Mouse (Mus musculus) forebrain, embryonic 12.5 days (tissue): ENCODE measurements around the gene Aqp2. TPM values are rescaled to one million over a fixed set of nuclear protein-coding genes. Genes with fewer than 3 reads are reported as not detected.

Experiments
- ATAC-seq: fragments of 200-750 bp; cut with Nextera tagmentation; 2 replicates; pipeline ENCODE4 v1.8.0; 2017; ENCODE audit warnings: moderate TSS enrichment; ENCODE audit not compliant: low FRiP score
- H3K27ac ChIP-seq: fragments of 300-500 bp; sonication (generic); 2 replicates; pipeline ENCODE4 v1.5.1; 2016; ENCODE audit warnings: mild to moderate bottlenecking
- H3K27me3 ChIP-seq: fragments of 300-500 bp; sonication (generic); 2 replicates; pipeline ENCODE4 v1.6.1; 2016; ENCODE audit warnings: mild to moderate bottlenecking
- H3K36me3 ChIP-seq: fragments of 300-500 bp; sonication (generic); replicated peaks from 2 replicates; pipeline ENCODE4 v1.6.1; 2016; ENCODE audit warnings: mild to moderate bottlenecking
- H3K4me1 ChIP-seq: fragments of 300-500 bp; sonication (generic); 2 replicates; pipeline ENCODE4 v1.6.1; 2016
- H3K4me2 ChIP-seq: fragments of 300-500 bp; sonication (generic); 2 replicates; pipeline ENCODE4 v1.6.1; 2016; ENCODE audit warnings: mild to moderate bottlenecking, moderate library complexity
- H3K4me3 ChIP-seq: fragments of 300-500 bp; sonication (generic); replicated peaks from 2 replicates; pipeline ENCODE4 v1.5.1; 2016; ENCODE audit warnings: mild to moderate bottlenecking
- H3K9ac ChIP-seq: fragments of 300-500 bp; sonication (generic); 2 replicates; pipeline ENCODE4 v1.6.1; 2016; ENCODE audit warnings: mild to moderate bottlenecking
- H3K9me3 ChIP-seq: fragments of 300-500 bp; sonication (generic); 2 replicates; pipeline ENCODE4 v1.6.1; 2016
- WGBS: fragments of 180-500 bp; shearing (Covaris S2); methylation state at CpG from one replicate; pipeline ENCODE4 v1.1.7; 2016; 5-methylcytosine and 5-hydroxymethylcytosine counted together
- polyA plus RNA-seq: library from polyadenylated mRNA; unstranded; fragments of >200 nt; fragmentation: Nextera tagmentation; extraction: Ambion mirVana; gene quantifications from 2 replicates; pipeline ENCODE4 v1.2.1, GENCODE M21; 2016

The Aqp2 gene
- polyA plus RNA-seq, 1 experiment from 2014 or later, result not detected

GRCm38 (mm10) chr15:99607388-99608113 lies 28.7 kb downstream of the Aqp2 start:
- Histone ChIP-seq H3K36me3 (no peaks in the 10 kb centered on the region), H3K4me2 (peak overlapping the region; percentile 6; the same call in 1 of the 2 replicates), H3K27me3 (peaks cover 58% of the 10 kb centered on the region), H3K4me1 (peaks cover 38% of the 10 kb centered on the region), H3K9ac (0 out of 2 replicates have a peak overlapping the region, but pooled peaks have one; percentile 9), H3K27ac (peak overlapping the region; percentile 38; the same call in 1 of the 2 replicates), H3K9me3 (no peaks in the 10 kb centered on the region), H3K4me3 (no peak overlapping the region)
- ATAC-seq, result peak; percentile 71
- WGBS, result 14% methylated on average over 10 of the region's 10 CpGs

DNA sequence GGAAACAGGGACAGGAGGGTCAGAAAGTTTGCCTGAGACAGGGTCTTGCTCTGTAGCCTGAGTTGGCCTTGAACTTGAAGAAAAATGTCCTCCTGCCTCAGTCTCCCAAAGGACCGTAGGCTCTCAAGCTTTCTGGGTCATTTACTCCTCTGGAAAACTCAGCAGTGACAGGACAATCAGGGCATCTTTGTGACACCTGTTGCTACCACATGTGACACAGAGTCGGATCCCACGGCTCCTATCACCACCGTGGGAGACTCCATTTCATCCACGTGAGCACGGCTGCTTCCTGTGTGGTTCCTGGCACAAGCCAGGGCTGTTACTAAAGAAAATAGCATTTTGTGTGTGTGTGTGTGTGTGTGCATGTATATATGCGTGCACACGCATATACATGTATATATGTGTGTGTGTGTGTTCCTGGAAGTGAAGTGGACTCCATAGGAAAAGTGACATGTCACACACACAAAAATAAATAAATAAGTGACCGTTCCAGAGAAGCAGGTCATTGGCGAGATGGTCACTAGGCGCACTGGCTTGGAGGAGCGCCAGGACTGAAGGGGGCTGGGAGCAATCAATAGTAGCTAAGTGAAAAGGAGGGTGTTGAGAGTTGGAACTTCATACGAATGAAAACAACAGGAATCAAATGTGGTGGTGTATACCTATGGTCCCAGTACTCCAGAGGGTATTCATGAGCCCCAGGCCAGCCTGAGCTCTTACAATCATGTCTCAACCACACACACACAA lies 29.7 kb downstream of the Aqp2 start:
- Histone ChIP-seq H3K4me3 (no peak overlapping the region), H3K36me3 (no peaks in the 10 kb centered on the region), H3K9me3 (no peaks in the 10 kb centered on the region), H3K4me2 (no peak overlapping the region), H3K27me3 (peaks cover 54% of the 10 kb centered on the region), H3K9ac (no peak overlapping the region), H3K4me1 (peaks cover 38% of the 10 kb centered on the region), H3K27ac (no peak overlapping the region)
- WGBS, result 85% methylated on average over 13 of the region's 13 CpGs
- ATAC-seq, result no peak

GRCm38 (mm10) chr15:99611563-99611962 lies 32.7 kb downstream of the Aqp2 start:
- Histone ChIP-seq H3K36me3 (no peaks in the 10 kb centered on the region), H3K9ac (no peak overlapping the region), H3K27ac (no peak overlapping the region), H3K4me3 (no peak overlapping the region), H3K27me3 (peaks cover 36% of the 10 kb centered on the region), H3K4me1 (peaks cover 42% of the 10 kb centered on the region), H3K4me2 (no peak overlapping the region), H3K9me3 (no peaks in the 10 kb centered on the region)
- ATAC-seq, result no peak
- 69% methylated on average over 7 of the region's 7 CpGs for WGBS

GRCm38 (mm10) chr15:99614273-99614672 lies 35.4 kb downstream of the Aqp2 start:
- peaks cover 1% of the 10 kb centered on the region for H3K36me3 ChIP-seq
- no peaks in the 10 kb centered on the region for H3K9me3 ChIP-seq
- H3K4me3 ChIP-seq, result no peak overlapping the region
- H3K4me1 ChIP-seq, result peaks cover 22% of the 10 kb centered on the region
- WGBS, result 78% methylated on average over 13 of the region's 13 CpGs
- no peak overlapping the region for H3K27ac ChIP-seq
- H3K27me3 ChIP-seq, result peaks cover 27% of the 10 kb centered on the region
- H3K9ac ChIP-seq, result no peak overlapping the region
- no peak overlapping the region for H3K4me2 ChIP-seq
- ATAC-seq, result no peak

GRCm38 (mm10) chr15:99614753-99615152 lies 35.9 kb downstream of the Aqp2 start:
- Histone ChIP-seq H3K27ac (no peak overlapping the region), H3K27me3 (peaks cover 25% of the 10 kb centered on the region)

GRCm38 (mm10) chr15:99615246-99615645 lies 36.4 kb downstream of the Aqp2 start:
- ATAC-seq, result no peak
- no peak overlapping the region for H3K27ac ChIP-seq
- no peak overlapping the region for H3K4me3 ChIP-seq
- 55% methylated on average over 9 of the region's 9 CpGs for WGBS
- H3K4me2 ChIP-seq, result no peak overlapping the region
- H3K27me3 ChIP-seq, result peaks cover 25% of the 10 kb centered on the region
- peaks cover 9% of the 10 kb centered on the region for H3K36me3 ChIP-seq
- no peaks in the 10 kb centered on the region for H3K9me3 ChIP-seq
- H3K4me1 ChIP-seq, result peaks cover 22% of the 10 kb centered on the region
- no peak overlapping the region for H3K9ac ChIP-seq

More at GRCm38 (mm10) chr15:99614753-99615152, 35.9 kb downstream of the Aqp2 start:
- no peak overlapping the region for H3K4me3 ChIP-seq
- H3K36me3 ChIP-seq, result peaks cover 6% of the 10 kb centered on the region
- H3K4me1 ChIP-seq, result peaks cover 22% of the 10 kb centered on the region
- H3K9ac ChIP-seq, result no peak overlapping the region
- peak overlapping the region; percentile 17; the same call in 1 of the 2 replicates for H3K4me2 ChIP-seq
- no peaks in the 10 kb centered on the region for H3K9me3 ChIP-seq
- no peak for ATAC-seq
- 3% methylated on average over 12 of the region's 12 CpGs for WGBS

GRCm38 (mm10) chr15:99618595-99618994 lies 39.7 kb downstream of the Aqp2 start:
- Histone ChIP-seq H3K4me2 (no peak overlapping the region), H3K4me1 (peaks cover 14% of the 10 kb centered on the region), H3K27ac (no peak overlapping the region), H3K36me3 (peaks cover 41% of the 10 kb centered on the region), H3K4me3 (no peak overlapping the region), H3K9me3 (no peaks in the 10 kb centered on the region), H3K9ac (no peak overlapping the region), H3K27me3 (peaks cover 9% of the 10 kb centered on the region)
- ATAC-seq, result no peak
- WGBS, result 93% methylated on average over 3 of the region's 3 CpGs

- WGBS, result 89% methylated on average over 4 of the region's 4 CpGs
- no peak overlapping the region for H3K9ac ChIP-seq
- H3K36me3 ChIP-seq, result peaks cover 52% of the 10 kb centered on the region
- no peak for ATAC-seq
- no peak overlapping the region for H3K4me2 ChIP-seq
- H3K27me3 ChIP-seq, result no peaks in the 10 kb centered on the region
- H3K4me1 ChIP-seq, result peaks cover 8% of the 10 kb centered on the region
- no peak overlapping the region for H3K4me3 ChIP-seq
- H3K9me3 ChIP-seq, result no peaks in the 10 kb centered on the region
- H3K27ac ChIP-seq, result no peak overlapping the region
Measured at GRCm38 (mm10) chr15:99619821-99620220, 41.0 kb downstream of the Aqp2 start.

GRCm38 (mm10) chr15:99622063-99622462 lies 43.2 kb downstream of the Aqp2 start:
- Histone ChIP-seq H3K27me3 (no peaks in the 10 kb centered on the region), H3K27ac (no peak overlapping the region), H3K36me3 (peaks cover 74% of the 10 kb centered on the region), H3K4me3 (no peak overlapping the region), H3K4me2 (no peak overlapping the region), H3K4me1 (no peaks in the 10 kb centered on the region), H3K9ac (no peak overlapping the region), H3K9me3 (no peaks in the 10 kb centered on the region)
- 93% methylated on average over 11 of the region's 11 CpGs for WGBS
- ATAC-seq, result no peak

DNA sequence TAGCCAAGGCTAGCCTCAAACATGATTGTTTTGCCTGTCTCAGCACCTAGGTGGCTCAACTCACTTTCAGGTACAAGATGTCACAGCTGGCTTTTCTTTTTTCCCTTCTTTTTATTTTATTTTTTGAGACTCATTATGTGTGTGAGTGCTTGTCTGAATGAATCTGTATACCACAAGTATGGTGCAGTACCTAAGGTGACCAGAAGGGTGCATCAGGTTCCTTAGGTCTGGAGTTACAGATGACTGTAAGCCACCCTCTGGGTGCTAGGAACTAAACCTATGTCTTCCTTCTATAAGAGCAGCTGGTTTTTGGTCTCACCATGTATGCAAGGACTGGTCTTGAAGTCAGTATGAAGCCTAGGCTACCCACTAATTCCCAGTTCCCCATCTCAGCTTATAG lies 52.8 kb downstream of the Aqp2 start:
- ATAC-seq, result no peak
- no peak overlapping the region for H3K4me2 ChIP-seq
- no peaks in the 10 kb centered on the region for H3K4me1 ChIP-seq

More for the DNA sequence above, 52.8 kb downstream of the Aqp2 start:
- H3K27me3 ChIP-seq, result no peaks in the 10 kb centered on the region
- H3K36me3 ChIP-seq, result peaks cover 94% of the 10 kb centered on the region
- H3K9me3 ChIP-seq, result no peaks in the 10 kb centered on the region
- no peak overlapping the region for H3K9ac ChIP-seq
- no peak overlapping the region for H3K4me3 ChIP-seq
- no peak overlapping the region for H3K27ac ChIP-seq
